Mouse (Mus musculus) C2C12 (cell line): ENCODE results near the gene Specc1. TPM values are rescaled to one million over a fixed set of nuclear protein-coding genes. Genes with fewer than 3 reads are reported as not detected.

ENCODE experiments used
- H3K27me3 ChIP-seq: one replicate; pipeline ENCODE4 v1.6.1; 2011; ENCODE audit not compliant: control insufficient read depth, insufficient read depth, insufficient read length
- H3K36me3 ChIP-seq: one replicate; pipeline ENCODE4 v1.6.1; 2011; ENCODE audit not compliant: control insufficient read depth, insufficient read depth
- H3K4me3 ChIP-seq: one replicate; pipeline ENCODE4 v1.5.1; 2011; ENCODE audit warnings: mild to moderate bottlenecking, control low read depth; ENCODE audit not compliant: poor library complexity, insufficient read depth, severe bottlenecking
- H3K79me2 ChIP-seq: one replicate; pipeline ENCODE4 v1.6.1; 2011; ENCODE audit not compliant: control insufficient read depth, insufficient read depth
- H3K79me3 ChIP-seq: one replicate; pipeline ENCODE4 v1.6.1; 2011; ENCODE audit warnings: low read depth, control low read depth
- H3ac ChIP-seq: one replicate; pipeline ENCODE3; 2011; ENCODE audit warnings: low read depth; ENCODE audit not compliant: control insufficient read depth, insufficient read length
- CEBPB ChIP-seq: IDR thresholded peaks from one replicate; pipeline ENCODE4 v1.6.1; 2011; ENCODE audit warnings: low read depth, mild to moderate bottlenecking, control low read depth, moderate library complexity
- CTCF ChIP-seq: IDR thresholded peaks from one replicate; pipeline ENCODE4 v1.5.1; 2011; ENCODE audit not compliant: control insufficient read depth, insufficient read depth, insufficient read length
- FOSL1 ChIP-seq: IDR thresholded peaks from one replicate; pipeline ENCODE4 v1.8.0; 2011; ENCODE audit warnings: mild to moderate bottlenecking, low read length; ENCODE audit not compliant: poor library complexity, insufficient read depth, severe bottlenecking
- MAX ChIP-seq: IDR thresholded peaks from one replicate; pipeline ENCODE4 v1.6.1; 2011; ENCODE audit warnings: mild to moderate bottlenecking, control low read depth
- MYOD1 ChIP-seq: IDR thresholded peaks from one replicate; pipeline ENCODE4 v1.6.1; 2011; ENCODE audit warnings: low read depth; ENCODE audit not compliant: control insufficient read depth, insufficient read length
- MYOG ChIP-seq: IDR thresholded peaks from one replicate; pipeline ENCODE4 v1.6.1; 2011; ENCODE audit not compliant: control insufficient read depth, insufficient read length; ENCODE audit errors: extremely low read depth
- USF1 ChIP-seq: IDR thresholded peaks from one replicate; pipeline ENCODE4 v1.6.1; 2011; ENCODE audit warnings: low read depth, mild to moderate bottlenecking, control low read depth, moderate library complexity
- polyA plus RNA-seq: library from polyadenylated mRNA; unstranded; fragments of >200 nt; fragmentation: generic; extraction: Trizol; gene quantifications from one replicate; pipeline ENCODE4 v1.2.1, GENCODE M21; 2012; ENCODE audit warnings: missing spikeins

The Specc1 gene
- polyA plus RNA-seq, 1 experiment: 59.2 TPM

- no peak for TF ChIP-seq CTCF
- TF ChIP-seq FOSL1: no peak
- TF ChIP-seq MYOD1: no peak
- no peak for TF ChIP-seq MAX
- no peak for TF ChIP-seq USF1
- no peak for TF ChIP-seq CEBPB
- TF ChIP-seq MYOG: no peak
- Histone ChIP-seq H3K79me3 (no peaks in the 10 kb centered on the region), H3K36me3 (no peaks in the 10 kb centered on the region), H3ac (no peak overlapping the region), H3K4me3 (no peak overlapping the region), H3K79me2 (no peaks in the 10 kb centered on the region), H3K27me3 (no peaks in the 10 kb centered on the region)
Observed at GRCm38 (mm10) chr11:61982828-61983227, 26.3 kb downstream of the Specc1 start.

- TF ChIP-seq USF1 (no peak), FOSL1 (no peak)
- no peak overlapping the region for H3K4me3 ChIP-seq
- no peaks in the 10 kb centered on the region for H3K79me3 ChIP-seq
- H3K27me3 ChIP-seq: no peaks in the 10 kb centered on the region
- no peak overlapping the region for H3ac ChIP-seq
- no peaks in the 10 kb centered on the region for H3K79me2 ChIP-seq
- no peaks in the 10 kb centered on the region for H3K36me3 ChIP-seq
Observed at GRCm38 (mm10) chr11:61986939-61987338, 30.4 kb downstream of the Specc1 start.

- Histone ChIP-seq H3K4me3 (no peak overlapping the region), H3ac (no peak overlapping the region), H3K79me2 (no peaks in the 10 kb centered on the region), H3K36me3 (no peaks in the 10 kb centered on the region), H3K27me3 (no peaks in the 10 kb centered on the region), H3K79me3 (no peaks in the 10 kb centered on the region)
- TF ChIP-seq CEBPB (no peak), MAX (no peak), USF1 (no peak), FOSL1 (no peak), CTCF (no peak), MYOD1 (no peak), MYOG (no peak)
Observed at GRCm38 (mm10) chr11:61989647-61990046, 33.1 kb downstream of the Specc1 start.

- no peak overlapping the region for H3ac ChIP-seq
- H3K79me3 ChIP-seq: no peaks in the 10 kb centered on the region
- no peaks in the 10 kb centered on the region for H3K79me2 ChIP-seq
- no peak for TF ChIP-seq MYOD1
- TF ChIP-seq FOSL1: no peak
- no peak for TF ChIP-seq MAX
- no peak for TF ChIP-seq CTCF
- no peak for TF ChIP-seq MYOG
- TF ChIP-seq CEBPB: no peak
- no peak for TF ChIP-seq USF1
- no peaks in the 10 kb centered on the region for H3K36me3 ChIP-seq
- no peaks in the 10 kb centered on the region for H3K27me3 ChIP-seq
- H3K4me3 ChIP-seq: no peak overlapping the region
Observed at GRCm38 (mm10) chr11:61991576-61991975, 35.0 kb downstream of the Specc1 start.

- Histone ChIP-seq H3ac (no peak overlapping the region), H3K79me2 (no peaks in the 10 kb centered on the region), H3K4me3 (no peak overlapping the region), H3K79me3 (no peaks in the 10 kb centered on the region), H3K27me3 (no peaks in the 10 kb centered on the region), H3K36me3 (no peaks in the 10 kb centered on the region)
- no peak for TF ChIP-seq CTCF
- TF ChIP-seq USF1: no peak
- no peak for TF ChIP-seq MYOG
- no peak for TF ChIP-seq MYOD1
- no peak for TF ChIP-seq MAX
- no peak for TF ChIP-seq FOSL1
- TF ChIP-seq CEBPB: no peak
Observed at GRCm38 (mm10) chr11:61992671-61993285, 36.2 kb downstream of the Specc1 start.

GRCm38 (mm10) chr11:61999501-61999900 lies 42.9 kb downstream of the Specc1 start:
- H3K4me3 ChIP-seq: no peak overlapping the region

More at GRCm38 (mm10) chr11:61999501-61999900, 42.9 kb downstream of the Specc1 start:
- H3K27me3 ChIP-seq: no peaks in the 10 kb centered on the region
- no peak overlapping the region for H3ac ChIP-seq
- H3K79me2 ChIP-seq: no peaks in the 10 kb centered on the region
- TF ChIP-seq CEBPB (no peak), CTCF (no peak)
- H3K79me3 ChIP-seq: no peaks in the 10 kb centered on the region
- no peaks in the 10 kb centered on the region for H3K36me3 ChIP-seq
